In genomic region chr5:149255522-149255921, GRCm38 (mm10) we compare ENCODE assay signal across 21 mouse cellular contexts. TPM values are rescaled to one million over a fixed set of nuclear protein-coding genes. Genes with fewer than 3 reads are reported as not detected.
A peak's percentile ranks its signal among the peaks of the same experiment; 100 is the strongest.
DNase-seq lines count a peak whose midpoint lies in the region; ATAC-seq and TF ChIP-seq lines count a peak whose summit lies in the region.
"Had no signal": no experiment of that assay in that cellular context is flagged by ENCODE, and none has a peak within 500 bp of the region (broad histone marks: within the 10 kb centered on the region; RNA-seq: fewer than 3 reads in every experiment).

No protein-coding gene starts in this region.

- no peak for TF ChIP-seq CTCF in embryonic fibroblast, embryonic 13.5 days (IDR thresholded peaks at IDR 0.05; ENCODE audit: borderline replicate concordance, insufficient read depth, low read length)

- H3K9ac ChIP-seq in kidney, embryonic 16.5 days (replicated peaks; ENCODE audit: low read length) = no peak overlapping the region
- H3K9ac ChIP-seq: embryonic facial prominence, embryonic 12.5 days; forebrain, embryonic 12.5 days; hindbrain, embryonic 13.5 days had no signal

- no peaks in the 10 kb centered on the region for H3K9me3 ChIP-seq in kidney, embryonic 16.5 days (ENCODE audit: low read length)
- H3K9me3 ChIP-seq in hindbrain, embryonic 10.5 days = no peaks in the 10 kb centered on the region
- H3K9me3 ChIP-seq: embryonic facial prominence, embryonic 12.5 days; forebrain, embryonic 12.5 days; heart, embryonic 10.5 days; hindbrain, embryonic 13.5 days had no signal

- 94% methylated on average over 2 of the region's 2 CpGs for WGBS in kidney, embryonic 16.5 days
- WGBS in hindbrain, embryonic 10.5 days = 89% methylated on average over 2 of the region's 2 CpGs

- TF ChIP-seq POLR2A in embryonic fibroblast, embryonic 13.5 days (IDR thresholded peaks at IDR 0.05; ENCODE audit: low read depth, low read length) = no peak

- DNase-seq in kidney, adult 8-10 months = no peak
- DNase-seq in thymus, postnatal 14 days = peak; percentile 32
- DNase-seq in thymus, postnatal 10 days (ENCODE audit: low spot score in 2 of 2) = no peak
- DNase-seq in layer of hippocampus, adult 9-10 months (ENCODE audit: low spot score) = no peak
- no peak for DNase-seq in lung, postnatal 25 days (ENCODE audit: low spot score)
- no peak for DNase-seq in hindbrain, embryonic 10.5 days (ENCODE audit: low spot score)
- DNase-seq: adrenal gland, postnatal 10 days; cerebellum, adult 11 months; cerebellum, adult 8-10 months; cerebellum, postnatal 14 days; gastrocnemius, postnatal 10 days; heart, adult 18-20 months; heart, postnatal 10 days; heart, postnatal 4 days had no signal

- no peak overlapping the region for H3K4me3 ChIP-seq in kidney, embryonic 16.5 days (ENCODE audit: low read length)
- H3K4me3 ChIP-seq in embryonic fibroblast, embryonic 13.5 days (ENCODE audit: insufficient read depth, low read length) = no peak overlapping the region
- H3K4me3 ChIP-seq in hindbrain, embryonic 10.5 days = no peak overlapping the region
- H3K4me3 ChIP-seq: embryonic facial prominence, embryonic 12.5 days; forebrain, embryonic 12.5 days; heart, embryonic 10.5 days; hindbrain, embryonic 13.5 days had no signal

- peak overlapping the region; percentile 75; the same call in 1 of the 2 replicates for H3K27ac ChIP-seq in kidney, embryonic 16.5 days (ENCODE audit: low read length)
- H3K27ac ChIP-seq in embryonic fibroblast, embryonic 13.5 days (ENCODE audit: insufficient read depth, low read length) = peak overlapping the region; percentile 38
- H3K27ac ChIP-seq in hindbrain, embryonic 10.5 days = no peak overlapping the region
- H3K27ac ChIP-seq: embryonic facial prominence, embryonic 12.5 days; forebrain, embryonic 12.5 days; heart, embryonic 10.5 days; hindbrain, embryonic 13.5 days had no signal

- H3K4me1 ChIP-seq in kidney, embryonic 16.5 days (ENCODE audit: insufficient read depth, low read length) = peaks cover 6% of the 10 kb centered on the region; the same call in 1 of the 2 replicates
- H3K4me1 ChIP-seq in embryonic fibroblast, embryonic 13.5 days (ENCODE audit: control insufficient read depth, insufficient read depth, low read length) = peaks cover 5% of the 10 kb centered on the region; the same call in 1 of the 2 replicates
- peaks cover 28% of the 10 kb centered on the region for H3K4me1 ChIP-seq in hindbrain, embryonic 10.5 days (replicated peaks)

- H3K4me2 ChIP-seq in kidney, embryonic 16.5 days (replicated peaks; ENCODE audit: low read depth, low read length) = no peak overlapping the region
- H3K4me2 ChIP-seq: embryonic facial prominence, embryonic 12.5 days; forebrain, embryonic 12.5 days; hindbrain, embryonic 13.5 days had no signal

- no peaks in the 10 kb centered on the region for H3K27me3 ChIP-seq in kidney, embryonic 16.5 days (ENCODE audit: insufficient read depth, low read length)
- H3K27me3 ChIP-seq in hindbrain, embryonic 10.5 days (ENCODE audit: insufficient read depth, poor library complexity, severe bottlenecking) = no peaks in the 10 kb centered on the region
- H3K27me3 ChIP-seq: embryonic facial prominence, embryonic 12.5 days; forebrain, embryonic 12.5 days; hindbrain, embryonic 13.5 days had no signal

- no peaks in the 10 kb centered on the region for H3K36me3 ChIP-seq in kidney, embryonic 16.5 days (ENCODE audit: insufficient read depth, low read length)
- no peaks in the 10 kb centered on the region for H3K36me3 ChIP-seq in hindbrain, embryonic 10.5 days
- H3K36me3 ChIP-seq: embryonic facial prominence, embryonic 12.5 days; forebrain, embryonic 12.5 days; heart, embryonic 10.5 days; hindbrain, embryonic 13.5 days had no signal

- no peak for ATAC-seq in kidney, embryonic 16.5 days (ENCODE audit: low FRiP score, low TSS enrichment)
- ATAC-seq: forebrain, embryonic 16.5 days had no signal

RNA-seq across cellular contexts. Expression of gene Alox5ap, which starts 9.0 kb away (rescaled TPM):
- polyA plus RNA-seq in kidney, embryonic 16.5 days (2015; fragmentation: Nextera tagmentation; extraction: Ambion mirVana) = 12.6 and 17.8 TPM in 2 replicates
- polyA plus RNA-seq in embryonic fibroblast, embryonic 13.5 days (2011; ENCODE audit: insufficient read length, low read depth, missing spikeins) = 1.4 and 6.0 TPM in 2 replicates
- polyA plus RNA-seq in hindbrain, embryonic 10.5 days (2016; fragmentation: Nextera tagmentation; extraction: Ambion mirVana) = 5.1 and 7.5 TPM in 2 replicates
